Mouse (Mus musculus) adipose tissue, adult 10 weeks (tissue): ENCODE data around the gene Mapkapk2. TPM values are rescaled to one million over a fixed set of nuclear protein-coding genes. Genes with fewer than 3 reads are reported as not detected.

ENCODE experiments used
- polyA plus RNA-seq: library from polyadenylated mRNA; stranded (reverse); fragments of 350-450 nt; fragmentation: Illumina TruSeq; extraction: RNeasy Lipid Tissue Mini Kit (QIAGEN cat#74804); gene quantifications from one replicate; pipeline ENCODE4 v1.2.3, GENCODE M21; 2014; ENCODE audit warnings: low read depth, low replicate concordance

The Mapkapk2 gene
- polyA plus RNA-seq, result 75.0 TPM

GRCm38 (mm10) chr1:131097700-131098094 lies at the start of gene Mapkapk2:
Gene Mapkapk2 (minus strand): TSS chr1:131097826.

GRCm38 (mm10) chr1:131138191-131139016 lies 40.8 kb upstream of the Mapkapk2 start, which contains the start of gene Dyrk3:
Gene Dyrk3 (minus strand): TSS chr1:131138340.

GRCm38 (mm10) chr1:131019492-131020098 lies 78.0 kb downstream of the Mapkapk2 start, which contains the start of gene Il10:
Gene Il10 (plus strand): TSS chr1:131019845.

Other genes starting within 250 kb of the Mapkapk2 start
- 10.3 TPM for gene Fcmr, start 232.2 kb downstream of the Mapkapk2 start, polyA plus RNA-seq
- gene Il24, start 210.4 kb downstream of the Mapkapk2 start, polyA plus RNA-seq, result 0.73 TPM
- gene Il20, start 186.4 kb downstream of the Mapkapk2 start, polyA plus RNA-seq, result not detected
- not detected for gene Il19, start 157.7 kb downstream of the Mapkapk2 start, polyA plus RNA-seq
- not detected for gene Il10, start 78.0 kb downstream of the Mapkapk2 start, polyA plus RNA-seq
- gene Dyrk3, start 40.5 kb upstream of the Mapkapk2 start, polyA plus RNA-seq, result 4.3 TPM
- gene Eif2d, start 55.4 kb upstream of the Mapkapk2 start, polyA plus RNA-seq, result 34.9 TPM
- gene Rassf5, start 147.4 kb upstream of the Mapkapk2 start, polyA plus RNA-seq, result 6.2 TPM
- gene Ikbke, start 181.8 kb upstream of the Mapkapk2 start, polyA plus RNA-seq, result 12.8 TPM